Comparison of ENCODE assay signal across 19 mouse cellular contexts in the genomic region with DNA sequence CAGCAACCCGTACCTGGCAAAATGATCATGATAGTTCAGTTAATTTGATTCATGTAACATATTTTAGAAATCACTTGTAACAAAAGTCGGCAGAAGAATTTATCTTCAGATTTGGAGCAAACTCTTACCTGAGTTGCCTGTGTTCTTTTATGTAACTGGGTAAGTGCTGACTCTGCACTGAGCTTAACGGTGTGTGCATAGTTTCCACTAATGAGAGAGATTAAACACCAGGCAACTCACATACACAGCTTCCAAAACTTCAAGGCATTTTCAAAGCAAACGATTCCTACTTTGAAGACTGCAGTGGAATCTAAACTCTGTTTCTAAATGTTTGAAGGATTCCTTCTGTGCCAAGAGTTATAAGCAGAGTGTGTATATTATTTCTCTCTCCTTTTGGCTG. TPM values are rescaled to one million over a fixed set of nuclear protein-coding genes. Genes with fewer than 3 reads are reported as not detected.
DNase-seq lines count a peak whose midpoint lies in the region; TF ChIP-seq lines count a peak whose summit lies in the region.
"Had no signal": no experiment of that assay in that cellular context is flagged by ENCODE, and none has a peak within 500 bp of the region (broad histone marks: within the 10 kb centered on the region; RNA-seq: fewer than 3 reads in every experiment).

No protein-coding gene starts in this region.

- TF ChIP-seq CTCF in lung, adult 2 months (IDR thresholded peaks at IDR 0.05; ENCODE audit: insufficient read depth, low read length), result no peak

- no peak overlapping the region for H3K4me3 ChIP-seq in lung, adult 2 months (replicated peaks; ENCODE audit: extremely low read depth, low read depth, low read length)
- no peak overlapping the region for H3K4me3 ChIP-seq in limb, embryonic 10.5 days
- H3K4me3 ChIP-seq: embryonic facial prominence, embryonic 10.5 days; embryonic facial prominence, embryonic 15.5 days; forebrain, embryonic 12.5 days; hindbrain, embryonic 10.5 days; hindbrain, embryonic 15.5 days; limb, embryonic 12.5 days; liver, embryonic 15.5 days had no signal

- 0 out of 2 replicates have a peak overlapping the region, but pooled peaks have one; percentile 48 for H3K27ac ChIP-seq in limb, embryonic 10.5 days
- H3K27ac ChIP-seq: embryonic facial prominence, embryonic 15.5 days; forebrain, embryonic 12.5 days; hindbrain, embryonic 15.5 days; liver, embryonic 15.5 days had no signal

- DNase-seq in kidney, adult 9 months, result peak; percentile 14
- no peak for DNase-seq in kidney, adult 18-20 months
- peak; percentile 19 for DNase-seq in lung, postnatal 25 days (ENCODE audit: low spot score)
- no peak for DNase-seq in lung, adult 2 months
- no peak for DNase-seq in limb, embryonic 10.5 days (ENCODE audit: low spot score)
- DNase-seq in spleen, postnatal 36 days (ENCODE audit: low spot score in 2 of 2), result no peak
- DNase-seq: B cell, adult 2 months; cerebellum, adult 8-10 months; cerebellum, postnatal 25 days; forebrain, postnatal 0 days; gastrocnemius, postnatal 25 days; right cerebral cortex, postnatal 25 days had no signal

- TF ChIP-seq POLR2A in lung, adult 2 months (IDR thresholded peaks at IDR 0.05; ENCODE audit: borderline replicate concordance, extremely low read depth, low read depth, low read length), result no peak

- no peaks in the 10 kb centered on the region for H3K36me3 ChIP-seq in limb, embryonic 10.5 days
- H3K36me3 ChIP-seq: embryonic facial prominence, embryonic 10.5 days; embryonic facial prominence, embryonic 15.5 days; forebrain, embryonic 12.5 days; hindbrain, embryonic 10.5 days; hindbrain, embryonic 15.5 days; limb, embryonic 12.5 days; liver, embryonic 15.5 days had no signal

- 72% methylated on average over 4 of the region's 4 CpGs for WGBS in lung, adult 2 months
- 71% methylated on average over 4 of the region's 4 CpGs for WGBS in limb, embryonic 10.5 days

- H3K4me1 ChIP-seq in lung, adult 2 months (ENCODE audit: control insufficient read depth, insufficient read depth, low read length), result peaks cover 9% of the 10 kb centered on the region
- H3K4me1 ChIP-seq in limb, embryonic 10.5 days, result peaks cover 14% of the 10 kb centered on the region
- H3K4me1 ChIP-seq: embryonic facial prominence, embryonic 15.5 days had no signal

- H3K27me3 ChIP-seq in limb, embryonic 10.5 days (ENCODE audit: low read depth, poor library complexity, severe bottlenecking), result no peaks in the 10 kb centered on the region
- H3K27me3 ChIP-seq: embryonic facial prominence, embryonic 15.5 days; forebrain, embryonic 12.5 days; hindbrain, embryonic 15.5 days; limb, embryonic 12.5 days; liver, embryonic 15.5 days had no signal

- no peaks in the 10 kb centered on the region for H3K9me3 ChIP-seq in limb, embryonic 10.5 days (replicated peaks)
- H3K9me3 ChIP-seq: embryonic facial prominence, embryonic 10.5 days; embryonic facial prominence, embryonic 15.5 days; forebrain, embryonic 12.5 days; hindbrain, embryonic 10.5 days; hindbrain, embryonic 15.5 days; limb, embryonic 12.5 days; liver, embryonic 15.5 days had no signal

RNA-seq across cellular contexts. Expression of a gene that starts 49.5 kb away (rescaled TPM):
- 24.5 and 27.1 TPM in 2 replicates for polyA plus RNA-seq in lung, adult 2 months (2012; rRNA removed)
- polyA plus RNA-seq in limb, embryonic 10.5 days (2016; fragmentation: Nextera tagmentation; extraction: Ambion mirVana), result 73.9 and 85.7 TPM in 2 replicates

Comparison
In these comparisons a context has a peak if more than half of its experiments do, and no peak if none do; other contexts are left out.
1. DNase-seq: peak in kidney, adult 9 months (single experiment) and lung, postnatal 25 days (single experiment); none in kidney, adult 18-20 months (single experiment), lung, adult 2 months (single experiment), limb, embryonic 10.5 days (single experiment) and spleen, postnatal 36 days (0 of 2).